Mouse (Mus musculus) bone marrow macrophage, adult 2 months (primary cell): ENCODE data around the gene Fndc3a. TPM values are rescaled to one million over a fixed set of nuclear protein-coding genes. Genes with fewer than 3 reads are reported as not detected.

Experiments
- H3K27ac ChIP-seq: 2 replicates; pipeline ENCODE4 v1.5.1; 2012; ENCODE audit warnings: low read depth, low read length; ENCODE audit not compliant: insufficient read depth
- H3K4me1 ChIP-seq: 2 replicates; pipeline ENCODE4 v1.6.1; 2012; ENCODE audit warnings: low read length; ENCODE audit not compliant: control insufficient read depth, insufficient read depth
- H3K4me3 ChIP-seq: 2 replicates; pipeline ENCODE4 v1.5.1; 2012; ENCODE audit warnings: mild to moderate bottlenecking, low read length, moderate library complexity; ENCODE audit not compliant: insufficient read depth
- CTCF ChIP-seq: IDR thresholded peaks from 2 replicates; pipeline ENCODE4 v1.5.1; 2012; ENCODE audit warnings: low read depth, mild to moderate bottlenecking, low read length, moderate library complexity
- POLR2A ChIP-seq: IDR thresholded peaks from 2 replicates; pipeline ENCODE4 v1.6.1; 2012; ENCODE audit warnings: mild to moderate bottlenecking, low read depth, low read length, borderline replicate concordance
- polyA plus RNA-seq: library from polyadenylated mRNA; stranded (reverse); fragments of >200 nt; gene quantifications from 2 replicates; pipeline ENCODE4 v1.2.4, GENCODE M21; 2012; ENCODE audit not compliant: missing spikeins, insufficient read depth, insufficient read length

Fndc3a gene
- polyA plus RNA-seq, 1 experiment: 55.9 TPM

GRCm38 (mm10) chr14:72576283-72576682, 133.5 kb downstream of the Fndc3a start:
- peaks cover 10% of the 10 kb centered on the region for H3K4me1 ChIP-seq
- no peak overlapping the region for H3K27ac ChIP-seq
- no peak overlapping the region for H3K4me3 ChIP-seq
- TF ChIP-seq POLR2A (no peak), CTCF (no peak)

GRCm38 (mm10) chr14:72563941-72564340, 145.9 kb downstream of the Fndc3a start:
- no peak overlapping the region for H3K4me3 ChIP-seq
- peaks cover 12% of the 10 kb centered on the region for H3K4me1 ChIP-seq
- H3K27ac ChIP-seq: no peak overlapping the region
- TF ChIP-seq POLR2A (no peak), CTCF (no peak)

- Histone ChIP-seq H3K4me1 (peaks cover 12% of the 10 kb centered on the region), H3K27ac (peak overlapping the region; percentile 12; the same call in 1 of the 2 replicates), H3K4me3 (no peak overlapping the region)
- TF ChIP-seq POLR2A (no peak), CTCF (no peak)
Observed at GRCm38 (mm10) chr14:72558795-72559194, 151.0 kb downstream of the Fndc3a start.

GRCm38 (mm10) chr14:72555846-72556245, 154.0 kb downstream of the Fndc3a start:
- peaks cover 10% of the 10 kb centered on the region for H3K4me1 ChIP-seq
- no peak overlapping the region for H3K27ac ChIP-seq
- TF ChIP-seq POLR2A (no peak), CTCF (no peak)
- no peak overlapping the region for H3K4me3 ChIP-seq

- TF ChIP-seq POLR2A (no peak), CTCF (no peak)
- H3K4me1 ChIP-seq: peaks cover 8% of the 10 kb centered on the region; the same call in 1 of the 2 replicates
- no peak overlapping the region for H3K27ac ChIP-seq
- no peak overlapping the region for H3K4me3 ChIP-seq
Observed at GRCm38 (mm10) chr14:72536392-72537017, 173.3 kb downstream of the Fndc3a start.

- peaks cover 8% of the 10 kb centered on the region; the same call in 1 of the 2 replicates for H3K4me1 ChIP-seq
- H3K27ac ChIP-seq: no peak overlapping the region
- no peak overlapping the region for H3K4me3 ChIP-seq
- TF ChIP-seq POLR2A (no peak), CTCF (no peak)
Observed at GRCm38 (mm10) chr14:72533862-72534261, 175.9 kb downstream of the Fndc3a start.

- Histone ChIP-seq H3K27ac (no peak overlapping the region), H3K4me1 (peaks cover 8% of the 10 kb centered on the region; the same call in 1 of the 2 replicates), H3K4me3 (peak overlapping the region; percentile 39)
- TF ChIP-seq CTCF (no peak), POLR2A (no peak)
Observed at GRCm38 (mm10) chr14:72532028-72532917, 177.5 kb downstream of the Fndc3a start.

GRCm38 (mm10) chr14:72527126-72527525, 182.7 kb downstream of the Fndc3a start:
- no peaks in the 10 kb centered on the region for H3K4me1 ChIP-seq
- H3K4me3 ChIP-seq: no peak overlapping the region
- no peak overlapping the region for H3K27ac ChIP-seq
- TF ChIP-seq CTCF (no peak), POLR2A (no peak)

GRCm38 (mm10) chr14:72519561-72519960, 190.2 kb downstream of the Fndc3a start:
- Histone ChIP-seq H3K4me3 (no peak overlapping the region), H3K4me1 (no peaks in the 10 kb centered on the region), H3K27ac (no peak overlapping the region)
- TF ChIP-seq POLR2A (no peak), CTCF (no peak)

- Histone ChIP-seq H3K4me1 (no peaks in the 10 kb centered on the region), H3K27ac (no peak overlapping the region), H3K4me3 (no peak overlapping the region)
- TF ChIP-seq POLR2A (no peak), CTCF (no peak)
Observed at GRCm38 (mm10) chr14:72518786-72519185, 191.0 kb downstream of the Fndc3a start.
